Comparison of ENCODE assay signal across 8 mouse cellular contexts in genomic region chr16:30069580-30069949, GRCm38 (mm10). TPM values are rescaled to one million over a fixed set of nuclear protein-coding genes. Genes with fewer than 3 reads are reported as not detected.
DNase-seq lines count a peak whose midpoint lies in the region; ATAC-seq and TF ChIP-seq lines count a peak whose summit lies in the region.

No protein-coding gene starts in this region.

- H3K27ac ChIP-seq in embryonic facial prominence, embryonic 13.5 days: peak overlapping the region; percentile 97
- H3K27ac ChIP-seq in hindbrain, embryonic 14.5 days: peak overlapping the region; percentile 56
- H3K27ac ChIP-seq in liver, postnatal 0 days (ENCODE audit: low read depth): peak overlapping the region; percentile 91

- H3K27me3 ChIP-seq in embryonic facial prominence, embryonic 13.5 days: no peaks in the 10 kb centered on the region
- H3K27me3 ChIP-seq in hindbrain, embryonic 14.5 days (ENCODE audit: control insufficient read depth, insufficient read depth, low read length): peaks cover 81% of the 10 kb centered on the region
- peaks cover 42% of the 10 kb centered on the region for H3K27me3 ChIP-seq in liver, postnatal 0 days (ENCODE audit: insufficient read depth, low read length)

- peaks cover 43% of the 10 kb centered on the region for H3K4me1 ChIP-seq in embryonic facial prominence, embryonic 13.5 days
- peaks cover 26% of the 10 kb centered on the region for H3K4me1 ChIP-seq in hindbrain, embryonic 14.5 days (replicated peaks; ENCODE audit: control insufficient read depth, insufficient read depth, low read length)
- H3K4me1 ChIP-seq in liver, postnatal 0 days (ENCODE audit: insufficient read depth): peaks cover 11% of the 10 kb centered on the region

- no peaks in the 10 kb centered on the region for H3K9me3 ChIP-seq in embryonic facial prominence, embryonic 13.5 days
- no peaks in the 10 kb centered on the region for H3K9me3 ChIP-seq in hindbrain, embryonic 14.5 days (ENCODE audit: control insufficient read depth, low read length)
- no peaks in the 10 kb centered on the region for H3K9me3 ChIP-seq in liver, postnatal 0 days (ENCODE audit: low read length)

- H3K9ac ChIP-seq in embryonic facial prominence, embryonic 13.5 days: peak overlapping the region; percentile 68; the same call in 1 of the 2 replicates
- peak overlapping the region; percentile 50; the same call in 1 of the 2 replicates for H3K9ac ChIP-seq in hindbrain, embryonic 14.5 days
- H3K9ac ChIP-seq in liver, postnatal 0 days (replicated peaks): peak overlapping the region; percentile 68

- H3K4me2 ChIP-seq in embryonic facial prominence, embryonic 13.5 days: peak overlapping the region; percentile 81
- peak overlapping the region; percentile 71 for H3K4me2 ChIP-seq in hindbrain, embryonic 14.5 days (replicated peaks)
- H3K4me2 ChIP-seq in liver, postnatal 0 days (ENCODE audit: low read depth, low read length): peak overlapping the region; percentile 85

- peak overlapping the region; percentile 42 for H3K4me3 ChIP-seq in embryonic facial prominence, embryonic 13.5 days
- peak overlapping the region; percentile 31 for H3K4me3 ChIP-seq in hindbrain, embryonic 14.5 days (replicated peaks; ENCODE audit: low read length)
- H3K4me3 ChIP-seq in liver, postnatal 0 days (ENCODE audit: low read depth, low read length): 0 out of 2 replicates have a peak overlapping the region, but pooled peaks have one; percentile 49

- no peak for TF ChIP-seq CTCF in liver, postnatal 0 days (IDR thresholded peaks at IDR 0.05; ENCODE audit: low read depth)

- TF ChIP-seq EP300 in liver, postnatal 0 days (IDR thresholded peaks at IDR 0.05; ENCODE audit: low read depth): no peak

- no peaks in the 10 kb centered on the region for H3K36me3 ChIP-seq in embryonic facial prominence, embryonic 13.5 days
- no peaks in the 10 kb centered on the region for H3K36me3 ChIP-seq in hindbrain, embryonic 14.5 days (replicated peaks; ENCODE audit: control insufficient read depth, insufficient read depth)
- H3K36me3 ChIP-seq in liver, postnatal 0 days (replicated peaks; ENCODE audit: insufficient read depth, low read length): no peaks in the 10 kb centered on the region

- WGBS in embryonic facial prominence, embryonic 13.5 days: under 1% methylated on average over 4 of the region's 4 CpGs
- 5% methylated on average over 4 of the region's 4 CpGs for WGBS in hindbrain, embryonic 14.5 days
- whole genome bisulfite sequencing in liver, postnatal 0 days (ENCODE audit: insufficient replicate concordance): 2% methylated on average over 4 of the region's 4 CpGs

- DNase-seq in adrenal gland, adult 8-10 months: peak; percentile 44
- no peak for DNase-seq in adrenal gland, adult 18-20 months (ENCODE audit: low spot score in 2 of 2)
- peak; percentile 73 for DNase-seq in 416B (ENCODE audit: low read depth)
- DNase-seq in hindbrain, embryonic 14.5 days (ENCODE audit: low spot score): no peak
- DNase-seq in liver, postnatal 0 days: no peak
- no peak for DNase-seq in c-Kit-positive CD71-positive TER-119-positive erythroid progenitor cells, embryonic 14.5 days (ENCODE audit: low spot score)
- no peak for DNase-seq in spleen, postnatal 14 days (ENCODE audit: low spot score in 2 of 2)

- ATAC-seq in embryonic facial prominence, embryonic 13.5 days (ENCODE audit: insufficient number of reproducible peaks, insufficient read depth, low FRiP score, low TSS enrichment, low read depth): no peak
- ATAC-seq in hindbrain, embryonic 14.5 days (ENCODE audit: low FRiP score): no peak
- ATAC-seq in liver, postnatal 0 days: no peak

RNA-seq across cellular contexts. Expression of gene Hes1, which starts 5.4 kb away (rescaled TPM):
- 10 to 100 TPM; 25.2 to 38.7 (median 32.2) TPM for total RNA-seq in adrenal gland, adult 8-10 months (2022)
- total RNA-seq in adrenal gland, adult 18-20 months (2021): 10 to 100 TPM; 21.0 to 31.1 TPM
- 42.9 and 44.3 TPM in 2 replicates for polyA plus RNA-seq in embryonic facial prominence, embryonic 13.5 days (2015; fragmentation: Nextera tagmentation; extraction: Ambion mirVana)
- 14.0 and 18.0 TPM in 2 replicates for polyA plus RNA-seq in hindbrain, embryonic 14.5 days (2014; fragmentation: Nextera tagmentation; extraction: Ambion mirVana)
- polyA plus RNA-seq in liver, postnatal 0 days (2015; fragmentation: Nextera tagmentation; extraction: Ambion mirVana): 14.3 and 20.1 TPM in 2 replicates

Comparison
In these comparisons a context has a peak if more than half of its experiments do, and no peak if none do; other contexts are left out.
1. DNase-seq: peak in adrenal gland, adult 8-10 months (single experiment) and 416B (single experiment); none in adrenal gland, adult 18-20 months (0 of 2), hindbrain, embryonic 14.5 days (single experiment), liver, postnatal 0 days (single experiment), c-Kit-positive CD71-positive TER-119-positive erythroid progenitor cells, embryonic 14.5 days (single experiment) and spleen, postnatal 14 days (0 of 2).
2. Peak in every context shown above with its lines, with median percentiles within 50 percentile points of each other: H3K27ac ChIP-seq, H3K4me2 ChIP-seq, H3K4me3 ChIP-seq and H3K9ac ChIP-seq.